Mouse (Mus musculus): ENCODE measurements around the gene Gm9049. TPM values are rescaled to one million over a fixed set of nuclear protein-coding genes. Genes with fewer than 3 reads are reported as not detected.

Gm9049 gene
- polyA plus RNA-seq, 1 experiment from 2014 or later: not detected

Other genes starting within 250 kb of the Gm9049 start
- 48.3 and 49.7 TPM in 2 replicates for gene Mdm1, start 212.3 kb downstream of the Gm9049 start, polyA plus RNA-seq (2015; fragmentation: Nextera tagmentation; extraction: Ambion mirVana)
- gene Il22, start 149.2 kb downstream of the Gm9049 start, polyA plus RNA-seq (2015; fragmentation: Nextera tagmentation; extraction: Ambion mirVana): not detected in 2 replicates
- gene Gm32717, start 113.3 kb downstream of the Gm9049 start, polyA plus RNA-seq (2015; fragmentation: Nextera tagmentation; extraction: Ambion mirVana): 0.18 and 0.19 TPM in 2 replicates
- 0.18 and 0.19 TPM in 2 replicates for gene Gm32802, start 95.4 kb downstream of the Gm9049 start, polyA plus RNA-seq (2015; fragmentation: Nextera tagmentation; extraction: Ambion mirVana)
- not detected in 2 replicates for gene Iltifb, start 59.1 kb downstream of the Gm9049 start, polyA plus RNA-seq (2015; fragmentation: Nextera tagmentation; extraction: Ambion mirVana)
- 0.08 TPM in 1 of 2 replicates, not detected in the other for gene Gm9040, start 27.1 kb downstream of the Gm9049 start, polyA plus RNA-seq (2015; fragmentation: Nextera tagmentation; extraction: Ambion mirVana)
- gene Gm9044, start 21.7 kb downstream of the Gm9049 start, polyA plus RNA-seq (2015; fragmentation: Nextera tagmentation; extraction: Ambion mirVana): 0.08 TPM in 1 of 2 replicates, not detected in the other
- not detected in 2 replicates for gene Gm9045, start 16.3 kb downstream of the Gm9049 start, polyA plus RNA-seq (2015; fragmentation: Nextera tagmentation; extraction: Ambion mirVana)
- not detected in 2 replicates for gene Gm9046, start 10.8 kb downstream of the Gm9049 start, polyA plus RNA-seq (2015; fragmentation: Nextera tagmentation; extraction: Ambion mirVana)
- gene Gm9048, start 5.4 kb downstream of the Gm9049 start, polyA plus RNA-seq (2015; fragmentation: Nextera tagmentation; extraction: Ambion mirVana): not detected in 2 replicates
- gene Ifng, start 86.9 kb upstream of the Gm9049 start, polyA plus RNA-seq (2015; fragmentation: Nextera tagmentation; extraction: Ambion mirVana): not detected in 2 replicates